Mouse (Mus musculus): ENCODE measurements around the gene Fopnl. TPM values are rescaled to one million over a fixed set of nuclear protein-coding genes. Genes with fewer than 3 reads are reported as not detected.

Gene Fopnl
- 100 to 1,000 TPM; 106 to 130 TPM for polyA plus RNA-seq (2017; shearing (Covaris generic))

DNA sequence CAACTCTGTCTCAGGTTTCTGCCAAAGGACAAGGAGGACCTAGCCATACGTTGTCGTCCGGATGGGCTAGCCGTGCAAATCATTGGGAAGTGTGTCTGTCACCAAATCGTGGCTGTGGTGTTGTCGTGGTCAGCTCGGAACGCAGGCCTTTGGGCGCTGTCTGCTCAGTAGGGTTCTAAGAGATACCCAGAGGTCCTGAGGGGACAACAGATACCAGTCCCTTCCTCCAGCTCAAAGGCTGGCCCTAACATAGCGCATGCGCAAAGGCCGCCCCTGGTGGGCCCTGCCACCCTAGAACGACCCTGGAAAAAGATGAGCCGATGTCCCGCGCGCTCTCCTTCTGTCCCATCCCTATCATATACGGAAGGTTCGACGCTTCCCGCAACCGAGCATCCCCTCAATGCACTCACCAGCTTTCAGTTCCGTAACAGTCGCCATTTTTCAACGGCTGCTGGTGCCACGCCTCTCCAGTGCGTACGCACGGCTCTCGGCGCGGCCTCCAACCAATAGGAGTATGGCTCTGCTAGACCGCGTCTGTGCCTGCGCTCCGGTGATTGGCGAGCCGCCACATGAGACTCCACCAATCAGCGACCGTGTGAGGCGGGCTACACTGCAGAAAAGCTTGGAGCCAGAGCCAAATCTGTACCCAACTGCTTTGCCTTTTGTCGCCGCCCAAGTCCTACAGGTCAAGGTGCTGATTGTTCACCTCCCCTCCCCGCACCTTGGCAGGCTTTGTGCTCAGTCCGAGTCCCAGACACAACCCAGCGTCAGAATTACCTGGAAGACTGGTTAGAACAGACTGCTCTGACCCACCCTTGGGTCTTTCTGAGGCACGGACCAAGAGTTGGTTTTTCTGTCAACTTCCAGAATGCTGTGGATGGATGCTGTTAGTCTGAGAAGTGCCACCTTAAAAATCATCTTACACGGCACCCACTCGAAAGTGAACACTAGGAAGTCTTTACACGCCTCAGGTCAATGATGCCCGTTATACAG is at the start of gene Fopnl:
Fopnl (minus strand) TSS at position 522 of the 993 bp plus-strand sequence.

DNA sequence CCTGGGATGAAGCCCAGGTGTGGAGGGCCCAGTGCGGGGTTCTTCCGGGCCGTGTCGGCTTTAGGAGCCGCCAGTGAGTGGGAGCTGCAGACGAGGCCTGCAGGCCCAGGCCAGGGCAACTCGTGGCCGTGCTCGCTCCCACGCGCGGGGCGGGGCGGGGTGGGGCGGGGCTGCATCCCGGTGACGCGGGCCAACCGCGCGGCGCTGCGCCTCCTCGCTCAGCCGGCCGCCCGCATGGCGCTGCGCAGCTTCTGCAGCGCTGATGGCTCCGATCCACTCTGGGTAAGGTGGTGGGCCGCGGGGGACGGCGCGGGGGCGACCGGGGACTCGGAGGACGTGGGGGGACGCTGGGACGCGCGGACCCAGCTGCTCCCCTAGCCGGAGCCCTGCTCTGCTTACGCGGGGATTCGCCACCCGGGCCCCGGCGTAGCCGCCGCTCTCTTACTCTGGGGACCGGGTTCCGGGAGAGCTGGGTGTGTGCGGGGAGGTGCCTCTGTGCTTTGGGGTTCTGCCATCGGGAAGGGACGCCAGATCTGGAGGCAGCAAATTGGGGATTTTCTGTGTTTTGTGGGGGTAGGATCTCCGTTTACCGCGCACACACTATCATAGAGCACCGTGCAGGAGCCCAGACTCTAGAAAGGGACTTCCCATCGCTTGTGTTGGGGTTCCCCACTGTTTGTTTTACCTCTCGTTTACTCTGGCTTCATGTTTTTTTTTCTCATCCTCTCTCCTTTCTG is 44.3 kb upstream of the Fopnl start, which contains the start of gene Abcc1:
Abcc1 (plus strand) TSS at position 197 of the 737 bp plus-strand sequence.

DNA sequence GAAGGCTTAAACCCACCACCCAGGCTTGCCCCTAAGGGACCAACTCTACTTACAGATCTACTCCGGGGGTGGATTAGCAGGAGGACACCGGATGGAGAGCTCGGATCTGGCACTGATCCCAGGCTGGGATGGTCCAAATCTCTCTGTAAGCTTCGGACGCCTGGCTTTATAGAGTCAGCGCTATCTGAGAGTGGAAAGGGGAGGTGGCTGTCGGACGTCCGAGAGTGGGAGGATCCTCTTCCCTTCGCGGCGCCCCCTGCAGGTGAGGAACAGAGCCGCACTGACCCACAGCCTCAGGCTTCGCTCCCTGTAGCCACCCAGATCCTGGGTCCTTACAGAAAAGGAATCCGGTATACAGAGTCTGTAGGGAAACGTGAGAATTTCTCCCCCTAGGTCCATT is 26.0 kb downstream of the Fopnl start, which contains the start of gene Myh11:
Myh11 (minus strand) TSS at position 150 of the 400 bp plus-strand sequence.

Other genes starting within 250 kb of the Fopnl start
- gene Nde1, start 154.1 kb downstream of the Fopnl start, polyA plus RNA-seq (2017; shearing (Covaris generic)) = 10 to 100 TPM; 88.4 to 95.1 TPM
- 1 to 10 TPM; 5.7 to 8.1 TPM for gene Marf1, start 154.1 kb downstream of the Fopnl start, polyA plus RNA-seq (2017; shearing (Covaris generic))
- under 1 TPM; 0.21 to 0.32 TPM for gene Myh11, start 26.0 kb downstream of the Fopnl start, polyA plus RNA-seq (2017; shearing (Covaris generic))
- 10 to 100 TPM; 18.7 to 20.1 TPM for gene Abcc1, start 44.2 kb upstream of the Fopnl start, polyA plus RNA-seq (2017; shearing (Covaris generic))
- gene A630010A05Rik, start 244.9 kb upstream of the Fopnl start, polyA plus RNA-seq (2017; shearing (Covaris generic)) = under 1 TPM in 1 of 2 experiments, not detected in 1; 0.17 TPM

Measured in activated CD4-positive, CD25-positive, alpha-beta regulatory T cell (primary cell).